Mouse (Mus musculus) hindbrain, embryonic 15.5 days (tissue): ENCODE measurements around the gene Cenph. TPM values are rescaled to one million over a fixed set of nuclear protein-coding genes. Genes with fewer than 3 reads are reported as not detected.
A peak's percentile ranks its signal among the peaks of the same experiment; 100 is the strongest.

ENCODE experiments used
- ATAC-seq: fragments of 200-750 bp; cut with Nextera tagmentation; 2 replicates; pipeline ENCODE4 v1.8.0; 2017; ENCODE audit warnings: low read depth, moderate number of reproducible peaks, moderate TSS enrichment; ENCODE audit not compliant: low FRiP score
- H3K27ac ChIP-seq: fragments of 300-500 bp; sonication (generic); replicated peaks from 2 replicates; pipeline ENCODE4 v1.5.1; 2015; ENCODE audit warnings: mild to moderate bottlenecking, inconsistent platforms
- H3K27me3 ChIP-seq: fragments of 300-500 bp; sonication (generic); 2 replicates; pipeline ENCODE4 v1.6.1; 2015; ENCODE audit warnings: control low read depth, inconsistent platforms
- H3K36me3 ChIP-seq: fragments of 300-500 bp; sonication (generic); 2 replicates; pipeline ENCODE4 v1.6.1; 2015; ENCODE audit warnings: control low read depth, inconsistent platforms
- H3K4me1 ChIP-seq: fragments of 300-500 bp; sonication (generic); replicated peaks from 2 replicates; pipeline ENCODE4 v1.6.1; 2015; ENCODE audit warnings: control low read depth, inconsistent platforms
- H3K4me2 ChIP-seq: fragments of 300-500 bp; sonication (generic); 2 replicates; pipeline ENCODE4 v1.6.1; 2015; ENCODE audit warnings: moderate library complexity, mild to moderate bottlenecking, inconsistent platforms
- H3K4me3 ChIP-seq: fragments of 300-500 bp; sonication (generic); 2 replicates; pipeline ENCODE4 v1.5.1; 2015; ENCODE audit warnings: mild to moderate bottlenecking, inconsistent platforms
- H3K9ac ChIP-seq: fragments of 300-500 bp; sonication (generic); 2 replicates; pipeline ENCODE4 v1.6.1; 2015; ENCODE audit warnings: inconsistent platforms
- H3K9me3 ChIP-seq: fragments of 300-500 bp; sonication (generic); 2 replicates; pipeline ENCODE4 v1.6.1; 2016; ENCODE audit warnings: control low read depth, inconsistent platforms
- WGBS: fragments of 180-500 bp; shearing (Covaris S2); methylation state at CpG from one replicate; pipeline ENCODE4 v1.1.7; 2015; 5-methylcytosine and 5-hydroxymethylcytosine counted together
- polyA plus RNA-seq: library from polyadenylated mRNA; unstranded; fragments of >200 nt; fragmentation: Nextera tagmentation; extraction: Ambion mirVana; gene quantifications from 2 replicates; pipeline ENCODE4 v1.2.1, GENCODE M21; 2015

Cenph gene
- polyA plus RNA-seq, 1 experiment from 2014 or later, result 8.5 TPM

GRCm38 (mm10) chr13:100777491-100777890, 1.8 kb upstream of the Cenph start:
- no peak overlapping the region for H3K9ac ChIP-seq
- no peaks in the 10 kb centered on the region for H3K9me3 ChIP-seq
- no peak for ATAC-seq
- H3K4me3 ChIP-seq, result no peak overlapping the region
- H3K36me3 ChIP-seq, result no peaks in the 10 kb centered on the region
- H3K27me3 ChIP-seq, result no peaks in the 10 kb centered on the region
- H3K27ac ChIP-seq, result no peak overlapping the region
- H3K4me1 ChIP-seq, result peaks cover 13% of the 10 kb centered on the region
- WGBS, result 86% methylated on average over 3 of the region's 3 CpGs
- H3K4me2 ChIP-seq, result no peak overlapping the region

- no peak overlapping the region for H3K9ac ChIP-seq
- WGBS, result 68% methylated on average over 6 of the region's 6 CpGs
- ATAC-seq, result no peak
- H3K27me3 ChIP-seq, result no peaks in the 10 kb centered on the region
- H3K9me3 ChIP-seq, result no peaks in the 10 kb centered on the region
- peak overlapping the region; percentile 95 for H3K4me2 ChIP-seq
- no peak overlapping the region for H3K27ac ChIP-seq
- peaks cover 13% of the 10 kb centered on the region for H3K4me1 ChIP-seq
- H3K36me3 ChIP-seq, result no peaks in the 10 kb centered on the region
- no peak overlapping the region for H3K4me3 ChIP-seq
These were observed 1.0 kb upstream of the Cenph start for GRCm38 (mm10) chr13:100776710-100777109.

- Histone ChIP-seq H3K9ac (peak overlapping the region; percentile 45; the same call in 1 of the 2 replicates), H3K36me3 (no peaks in the 10 kb centered on the region), H3K4me3 (peak overlapping the region; percentile 54), H3K27me3 (no peaks in the 10 kb centered on the region), H3K27ac (peak overlapping the region; percentile 44; the same call in 1 of the 2 replicates), H3K4me2 (peak overlapping the region; percentile 95), H3K9me3 (no peaks in the 10 kb centered on the region), H3K4me1 (peaks cover 13% of the 10 kb centered on the region)
- no peak; the same call in 1 of the 2 replicates for ATAC-seq
- 14% methylated on average over 8 of the region's 8 CpGs for WGBS
These were observed 339 bp upstream of the Cenph start for GRCm38 (mm10) chr13:100776056-100776419.

- H3K9me3 ChIP-seq, result no peaks in the 10 kb centered on the region
- no peaks in the 10 kb centered on the region for H3K27me3 ChIP-seq
- no peak for ATAC-seq
- H3K4me2 ChIP-seq, result peak overlapping the region; percentile 95
- no peaks in the 10 kb centered on the region for H3K36me3 ChIP-seq
- no peak overlapping the region; the same call in 1 of the 2 replicates for H3K9ac ChIP-seq
- no peak overlapping the region for H3K27ac ChIP-seq
- peak overlapping the region; percentile 54 for H3K4me3 ChIP-seq
- peaks cover 13% of the 10 kb centered on the region for H3K4me1 ChIP-seq
These were observed 995 bp downstream of the Cenph start for GRCm38 (mm10) chr13:100774704-100775103.

- Histone ChIP-seq H3K4me2 (no peak overlapping the region), H3K9me3 (no peaks in the 10 kb centered on the region), H3K9ac (no peak overlapping the region), H3K27ac (no peak overlapping the region), H3K27me3 (no peaks in the 10 kb centered on the region), H3K36me3 (no peaks in the 10 kb centered on the region), H3K4me3 (no peak overlapping the region), H3K4me1 (no peaks in the 10 kb centered on the region)
- 93% methylated on average over 2 of the region's 2 CpGs for WGBS
- ATAC-seq, result no peak
These were observed 20.4 kb downstream of the Cenph start for GRCm38 (mm10) chr13:100755329-100755728.

- Histone ChIP-seq H3K4me1 (no peaks in the 10 kb centered on the region), H3K27me3 (no peaks in the 10 kb centered on the region), H3K9me3 (no peaks in the 10 kb centered on the region), H3K4me2 (no peak overlapping the region), H3K4me3 (no peak overlapping the region), H3K27ac (no peak overlapping the region), H3K9ac (no peak overlapping the region), H3K36me3 (no peaks in the 10 kb centered on the region)
- ATAC-seq, result no peak
- 78% methylated on average over 4 of the region's 4 CpGs for WGBS
These were observed 21.5 kb downstream of the Cenph start for GRCm38 (mm10) chr13:100754186-100754585.

- no peak for ATAC-seq
These were observed 22.7 kb downstream of the Cenph start for GRCm38 (mm10) chr13:100753011-100753410.

GRCm38 (mm10) chr13:100752529-100752928, 23.2 kb downstream of the Cenph start:
- H3K4me3 ChIP-seq, result no peak overlapping the region
- 96% methylated on average over 8 of the region's 8 CpGs for WGBS
- no peak for ATAC-seq

More at GRCm38 (mm10) chr13:100753011-100753410, 22.7 kb downstream of the Cenph start:
- H3K4me2 ChIP-seq, result no peak overlapping the region
- no peaks in the 10 kb centered on the region for H3K9me3 ChIP-seq
- no peak overlapping the region for H3K4me3 ChIP-seq
- H3K4me1 ChIP-seq, result no peaks in the 10 kb centered on the region
- H3K9ac ChIP-seq, result no peak overlapping the region
- 94% methylated on average over 6 of the region's 6 CpGs for WGBS
- no peaks in the 10 kb centered on the region for H3K27me3 ChIP-seq
- no peak overlapping the region for H3K27ac ChIP-seq
- H3K36me3 ChIP-seq, result no peaks in the 10 kb centered on the region

GRCm38 (mm10) chr13:100751402-100751801, 24.3 kb downstream of the Cenph start:
- Histone ChIP-seq H3K9me3 (no peaks in the 10 kb centered on the region), H3K27ac (no peak overlapping the region), H3K4me2 (no peak overlapping the region), H3K4me1 (no peaks in the 10 kb centered on the region), H3K4me3 (no peak overlapping the region), H3K9ac (no peak overlapping the region), H3K27me3 (no peaks in the 10 kb centered on the region), H3K36me3 (no peaks in the 10 kb centered on the region)
- 87% methylated on average over 3 of the region's 3 CpGs for WGBS
- no peak for ATAC-seq

More at GRCm38 (mm10) chr13:100752529-100752928, 23.2 kb downstream of the Cenph start:
- no peaks in the 10 kb centered on the region for H3K4me1 ChIP-seq
- H3K27me3 ChIP-seq, result no peaks in the 10 kb centered on the region
- H3K27ac ChIP-seq, result no peak overlapping the region
- no peaks in the 10 kb centered on the region for H3K9me3 ChIP-seq
- no peaks in the 10 kb centered on the region for H3K36me3 ChIP-seq
- no peak overlapping the region for H3K9ac ChIP-seq
- no peak overlapping the region for H3K4me2 ChIP-seq

GRCm38 (mm10) chr13:100750799-100751198, 24.9 kb downstream of the Cenph start:
- no peaks in the 10 kb centered on the region for H3K27me3 ChIP-seq
- ATAC-seq, result no peak
- H3K4me2 ChIP-seq, result no peak overlapping the region
- WGBS, result 81% methylated on average over 5 of the region's 5 CpGs
- no peaks in the 10 kb centered on the region for H3K36me3 ChIP-seq
- no peak overlapping the region for H3K4me3 ChIP-seq
- H3K27ac ChIP-seq, result no peak overlapping the region
- no peaks in the 10 kb centered on the region for H3K4me1 ChIP-seq
- no peaks in the 10 kb centered on the region for H3K9me3 ChIP-seq
- H3K9ac ChIP-seq, result no peak overlapping the region

- ATAC-seq, result no peak
- Histone ChIP-seq H3K4me3 (no peak overlapping the region), H3K36me3 (no peaks in the 10 kb centered on the region), H3K27me3 (no peaks in the 10 kb centered on the region), H3K4me2 (no peak overlapping the region), H3K27ac (no peak overlapping the region), H3K4me1 (peaks cover 5% of the 10 kb centered on the region), H3K9ac (no peak overlapping the region), H3K9me3 (no peaks in the 10 kb centered on the region)
- 45% methylated on average over 8 of the region's 8 CpGs for WGBS
These were observed 27.1 kb downstream of the Cenph start for GRCm38 (mm10) chr13:100748638-100749037.

GRCm38 (mm10) chr13:100746090-100746489, 29.6 kb downstream of the Cenph start:
- no peaks in the 10 kb centered on the region for H3K9me3 ChIP-seq
- ATAC-seq, result no peak
- no peak overlapping the region for H3K4me2 ChIP-seq

GRCm38 (mm10) chr13:100744036-100744744, 31.5 kb downstream of the Cenph start, which contains the start of gene Mrps36:
TSS of gene Mrps36 (minus strand) at chr13:100744659.
- under 1% methylated on average over 52 of the region's 52 CpGs for WGBS

More at GRCm38 (mm10) chr13:100746090-100746489, 29.6 kb downstream of the Cenph start:
- Histone ChIP-seq H3K9ac (no peak overlapping the region), H3K27me3 (no peaks in the 10 kb centered on the region), H3K36me3 (no peaks in the 10 kb centered on the region), H3K4me1 (peaks cover 14% of the 10 kb centered on the region), H3K4me3 (no peak overlapping the region), H3K27ac (no peak overlapping the region)
- WGBS, result 95% methylated on average over 3 of the region's 3 CpGs

More at GRCm38 (mm10) chr13:100744036-100744744, 31.5 kb downstream of the Cenph start, which contains the start of gene Mrps36:
- Histone ChIP-seq H3K27ac (peak within 1 kb of the TSS; percentile 99), H3K4me2 (peak within 1 kb of the TSS; percentile 67), H3K4me3 (peak within 1 kb of the TSS; percentile 83), H3K9me3 (no peaks in the 10 kb centered on the region), H3K27me3 (no peaks in the 10 kb centered on the region), H3K36me3 (no peaks in the 10 kb centered on the region), H3K9ac (peak within 1 kb of the TSS; percentile 86), H3K4me1 (peaks cover 14% of the 10 kb centered on the region)
- ATAC-seq, result peak; percentile 97
